Mouse (Mus musculus) urinary bladder, adult 18-20 months (tissue): ENCODE data around the gene Kiss1r.

Experiments used
- DNase-seq, 2 experiments: peaks; one replicate each; pipeline ENCODE4 v3.0.0; 2022; ENCODE audit warnings: low spot score in 2 of 2, mixed read lengths in 2 of 2

The Kiss1r gene

DNA sequence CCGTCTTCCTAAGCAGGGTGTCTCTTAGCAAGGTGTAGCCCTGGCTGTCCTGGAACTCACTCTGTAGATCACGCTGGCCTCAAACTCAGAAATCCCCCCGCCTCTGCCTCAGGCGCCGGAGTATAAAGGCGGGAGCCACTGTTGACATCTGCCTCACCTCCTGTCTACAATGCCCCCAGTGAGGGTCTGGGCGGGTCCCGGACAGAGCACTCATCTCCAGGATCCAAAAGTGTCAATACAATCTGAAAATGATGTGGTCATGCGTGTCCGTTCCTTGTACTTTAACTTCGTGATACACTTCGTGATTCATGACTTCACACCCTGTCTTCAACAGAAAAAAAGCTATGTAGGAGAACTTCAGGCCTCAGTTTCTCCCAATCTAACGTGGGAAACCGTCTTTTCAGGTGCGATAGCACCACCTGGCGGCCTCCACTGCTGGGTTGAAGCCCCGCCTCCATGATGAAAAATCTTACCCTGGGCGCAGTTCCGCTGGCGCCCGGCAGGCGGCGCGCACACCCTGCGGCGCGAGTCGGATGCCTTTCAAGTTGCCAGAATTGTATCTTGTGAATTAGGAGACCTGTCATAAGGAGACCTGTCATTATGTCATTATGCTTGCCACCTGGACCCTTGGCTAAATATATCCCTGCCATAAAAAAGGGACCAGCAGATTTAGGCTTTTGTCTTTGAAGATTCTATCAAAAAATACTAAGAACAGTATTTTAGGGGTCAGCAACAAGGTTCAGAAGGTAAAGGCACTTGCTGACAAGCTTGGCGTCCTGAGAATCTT, 8.4 kb downstream of the Kiss1r start:
- DNase-seq: peak; percentile 84 to 95

DNA sequence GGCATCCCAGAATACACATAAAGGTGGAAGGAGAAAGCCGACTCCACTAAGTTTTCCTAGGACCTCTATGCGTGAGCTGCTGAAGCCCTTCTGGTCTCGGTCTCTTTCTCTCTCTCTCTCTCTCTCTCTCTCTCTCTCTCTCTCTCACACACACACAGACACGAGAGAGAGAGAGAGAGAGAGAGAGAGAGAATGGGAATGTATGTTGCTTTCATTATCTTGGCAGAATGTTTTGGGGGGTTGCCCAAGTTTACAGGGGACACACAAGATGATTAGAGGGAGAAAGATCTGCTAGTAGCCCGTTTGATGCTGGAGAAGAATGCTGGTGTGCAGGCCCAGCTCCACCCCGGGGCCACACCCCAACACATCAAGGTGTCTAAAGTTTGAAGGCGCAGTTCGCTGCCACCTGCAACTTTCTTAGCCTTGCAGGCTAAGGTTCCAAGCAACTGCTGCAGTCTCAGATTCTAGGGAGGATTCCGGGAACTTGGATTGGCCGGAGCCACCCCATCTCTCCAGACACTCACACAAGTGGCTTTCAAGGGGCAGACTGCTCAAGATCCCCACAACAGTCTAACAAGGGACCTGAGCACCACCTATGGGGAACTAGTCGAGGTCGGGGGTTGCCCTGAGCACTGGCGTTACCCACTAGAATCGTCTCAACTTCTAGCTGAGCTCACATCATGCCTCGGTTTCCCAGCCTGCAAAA, 9.2 kb downstream of the Kiss1r start:
- DNase-seq: no peak

GRCm38 (mm10) chr10:79926491-79927323, 9.9 kb downstream of the Kiss1r start, which contains the start of gene Arid3a:
TSS of gene Arid3a (plus strand) at chr10:79927043.
- DNase-seq: peak; percentile 89 to 92

DNA sequence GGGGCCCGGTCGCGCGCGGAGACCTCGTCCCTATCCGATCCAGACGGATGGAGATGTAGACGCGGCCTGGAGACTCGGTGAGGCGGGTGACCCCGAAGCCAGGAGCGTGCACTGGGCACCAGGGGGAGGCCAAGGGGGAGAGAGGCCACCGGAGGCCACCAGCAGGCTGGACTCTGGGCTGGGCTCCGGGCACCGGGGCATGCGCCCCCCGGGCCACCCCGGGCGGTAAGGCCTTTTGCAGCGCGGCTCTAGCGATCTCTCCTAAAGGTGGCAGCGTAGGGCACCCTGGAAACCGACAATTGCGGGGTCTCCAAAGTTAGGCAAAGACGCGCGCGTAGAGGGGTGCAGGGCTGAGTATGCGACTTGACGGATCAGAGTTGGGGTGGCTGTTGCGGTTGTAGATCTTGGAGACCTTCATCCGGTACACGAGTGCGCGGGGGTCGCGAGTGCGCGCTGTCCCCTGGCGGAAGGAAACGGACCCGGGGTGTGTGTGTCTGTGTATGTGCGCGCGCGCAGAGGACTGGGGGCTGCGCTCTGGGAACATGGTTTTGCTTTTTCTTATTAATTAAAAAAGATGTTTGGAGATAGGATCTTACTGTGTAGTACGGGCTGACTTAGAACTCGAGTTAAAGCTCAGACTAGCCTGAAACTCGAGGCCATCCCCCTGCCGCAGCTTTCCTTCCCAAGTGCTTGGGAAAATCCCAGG, 10.7 kb downstream of the Kiss1r start:
- DNase-seq: no peak

DNA sequence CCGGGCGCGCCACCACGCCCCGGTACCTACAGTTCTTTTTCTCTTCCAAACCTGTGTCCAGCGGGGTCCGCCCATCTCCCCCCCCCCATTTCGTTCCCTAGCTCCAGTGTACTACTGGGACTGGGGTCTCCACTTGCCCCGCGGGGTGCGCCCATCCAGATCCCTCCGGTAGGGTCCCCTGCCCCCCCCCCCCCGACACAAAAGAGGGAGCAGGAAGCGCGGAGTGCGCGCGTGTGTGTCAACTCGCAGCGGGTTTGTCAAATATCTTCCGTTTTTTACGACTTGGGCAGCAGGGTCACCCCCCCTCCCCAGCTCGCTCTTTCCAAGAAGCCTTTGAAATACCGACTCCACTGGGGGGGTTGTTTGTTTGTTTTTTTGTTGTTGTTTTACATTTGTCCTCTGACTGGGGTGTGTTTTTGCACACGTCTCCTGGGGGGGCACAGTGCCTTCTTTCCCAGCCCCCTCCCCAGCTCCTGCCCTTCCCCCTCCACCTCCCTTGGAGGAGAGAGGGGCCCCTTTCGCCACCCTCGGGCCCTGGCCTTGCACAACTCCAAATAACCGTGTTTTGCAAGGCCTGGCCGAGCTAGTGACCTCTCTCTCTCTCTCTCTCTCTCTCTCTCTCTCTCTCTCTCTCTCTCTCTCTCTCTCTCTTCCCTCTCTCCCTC, 11.4 kb downstream of the Kiss1r start:
- no peak for DNase-seq

GRCm38 (mm10) chr10:79928907-79929701, 12.3 kb downstream of the Kiss1r start:
- no peak for DNase-seq

GRCm38 (mm10) chr10:79929967-79930825, 13.4 kb downstream of the Kiss1r start:
- no peak for DNase-seq

DNA sequence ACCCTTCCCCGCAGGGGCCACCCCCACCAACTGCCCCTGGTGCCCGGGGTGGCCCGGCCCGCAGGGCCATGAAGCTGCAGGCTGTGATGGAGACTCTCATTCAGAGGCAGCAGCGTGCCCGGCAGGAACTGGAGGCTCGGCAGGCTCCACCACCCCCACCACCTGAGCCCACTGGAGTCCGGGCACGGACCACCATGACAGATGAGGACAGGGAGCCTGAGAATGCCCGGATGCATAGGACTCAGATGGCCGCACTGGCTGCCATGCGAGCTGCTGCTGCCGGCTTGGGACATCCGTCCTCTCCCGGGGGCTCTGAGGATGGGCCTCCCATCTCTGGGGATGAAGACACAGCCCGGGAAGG, 14.0 kb downstream of the Kiss1r start:
- DNase-seq: no peak

DNA sequence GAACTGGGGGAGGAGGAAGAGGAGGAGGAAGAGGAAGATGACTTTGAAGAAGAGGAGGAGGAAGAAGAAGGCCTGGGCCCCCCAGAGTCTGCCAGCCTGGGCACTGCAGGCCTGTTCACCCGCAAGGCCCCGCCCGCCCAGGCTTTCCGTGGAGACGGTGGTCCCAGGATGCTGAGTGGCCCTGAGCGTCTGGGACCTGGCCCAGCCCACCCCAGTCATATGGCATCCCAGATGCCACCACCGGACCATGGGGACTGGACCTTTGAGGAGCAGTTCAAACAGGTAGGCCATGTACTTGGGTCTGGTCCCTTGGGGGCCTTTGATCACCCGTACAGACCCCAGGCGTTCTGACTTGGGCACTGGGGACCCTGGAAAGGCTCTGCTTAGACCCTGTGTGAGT, 15.0 kb downstream of the Kiss1r start:
- no peak for DNase-seq

DNA sequence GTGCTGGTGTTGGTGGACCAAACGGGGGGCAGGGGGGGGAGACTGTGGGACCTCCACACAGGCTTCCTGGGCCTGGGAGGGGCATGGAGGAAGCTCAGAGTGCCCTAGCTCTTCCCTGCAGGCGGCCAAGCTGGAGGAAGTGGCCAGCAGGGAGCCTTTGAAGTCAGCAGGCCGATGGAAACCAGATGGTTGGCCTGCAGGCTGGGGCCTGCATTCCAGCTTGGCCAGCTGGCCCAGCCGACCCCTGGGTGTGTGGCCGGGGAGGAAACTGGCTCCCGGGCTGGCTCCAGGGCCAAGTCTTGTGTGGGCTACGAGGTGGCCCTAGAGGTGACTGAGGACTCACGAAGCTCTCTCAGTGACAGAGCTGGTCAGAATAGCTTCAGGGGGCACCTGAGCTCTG, 16.0 kb downstream of the Kiss1r start:
- DNase-seq: peak in 1 of 2 experiments; percentile 66

DNA sequence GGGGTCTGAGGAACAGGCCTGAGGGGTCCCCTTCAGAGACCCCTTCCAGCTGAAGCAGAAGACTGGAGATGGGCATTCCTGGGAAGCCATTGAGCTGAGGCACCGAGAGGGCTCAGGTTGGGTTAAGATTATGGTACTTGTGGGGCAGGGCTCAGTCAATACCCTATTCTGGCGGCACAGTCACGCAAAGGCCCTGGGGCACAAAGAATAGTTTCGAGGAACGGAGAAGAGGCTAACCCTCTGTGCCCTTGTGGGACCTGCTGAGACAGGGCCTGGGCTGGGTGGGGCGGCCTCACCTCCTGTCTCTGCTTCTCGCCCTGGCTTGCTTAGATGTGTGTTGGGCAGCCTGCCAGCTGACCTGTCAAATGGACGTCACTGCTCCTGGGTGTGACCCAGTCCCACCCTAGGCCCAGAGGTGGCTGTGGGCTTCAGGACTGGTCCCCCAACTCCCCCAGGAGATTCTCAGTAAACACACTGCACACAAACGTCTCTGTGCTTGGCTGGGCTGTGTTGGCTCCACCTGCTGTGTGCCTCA, 16.4 kb downstream of the Kiss1r start:
- DNase-seq: peak in 1 of 2 experiments; percentile 53

DNA sequence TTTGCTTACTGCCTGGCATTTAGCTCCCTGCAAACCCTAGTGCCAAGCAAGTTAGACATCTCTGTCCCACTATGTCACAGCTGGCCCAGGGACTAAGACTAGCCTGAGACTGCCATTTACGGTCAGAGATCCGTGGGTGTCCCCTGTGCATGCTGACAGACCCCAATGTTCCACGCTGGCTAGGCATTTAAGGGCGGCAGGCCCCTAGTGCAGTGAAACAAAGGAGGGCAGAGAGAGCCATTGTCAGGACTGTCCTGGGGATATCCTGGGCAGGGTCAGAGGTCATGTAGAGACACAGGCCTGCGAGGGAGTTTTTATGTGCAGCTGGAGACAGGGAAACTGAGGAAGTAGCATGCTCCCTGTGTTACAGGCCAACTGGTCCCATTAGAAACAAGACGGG, 17.1 kb downstream of the Kiss1r start:
- no peak for DNase-seq

DNA sequence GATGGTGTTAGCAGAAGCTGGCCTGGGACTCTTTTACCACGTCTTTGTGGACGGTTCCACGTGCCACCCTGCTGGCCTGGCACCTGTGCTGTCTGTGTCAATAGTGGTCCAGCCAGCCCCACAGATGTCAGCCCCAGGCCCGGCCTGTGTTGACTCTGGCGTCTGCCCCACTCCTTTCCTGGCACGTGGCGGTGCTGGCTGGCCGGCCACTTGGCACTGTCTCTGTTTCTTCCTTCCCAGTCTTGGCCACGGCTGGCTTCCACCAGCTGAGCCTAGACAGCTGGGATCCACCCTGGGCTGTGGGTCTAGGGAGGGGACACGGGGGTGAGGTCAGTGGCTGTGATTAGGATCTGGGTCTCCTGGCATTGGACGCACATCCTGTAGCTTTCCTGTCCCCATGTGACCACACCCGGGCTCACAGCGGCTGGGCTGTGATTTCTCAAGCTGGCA, 17.5 kb downstream of the Kiss1r start:
- DNase-seq: peak in 1 of 2 experiments; percentile 77

DNA sequence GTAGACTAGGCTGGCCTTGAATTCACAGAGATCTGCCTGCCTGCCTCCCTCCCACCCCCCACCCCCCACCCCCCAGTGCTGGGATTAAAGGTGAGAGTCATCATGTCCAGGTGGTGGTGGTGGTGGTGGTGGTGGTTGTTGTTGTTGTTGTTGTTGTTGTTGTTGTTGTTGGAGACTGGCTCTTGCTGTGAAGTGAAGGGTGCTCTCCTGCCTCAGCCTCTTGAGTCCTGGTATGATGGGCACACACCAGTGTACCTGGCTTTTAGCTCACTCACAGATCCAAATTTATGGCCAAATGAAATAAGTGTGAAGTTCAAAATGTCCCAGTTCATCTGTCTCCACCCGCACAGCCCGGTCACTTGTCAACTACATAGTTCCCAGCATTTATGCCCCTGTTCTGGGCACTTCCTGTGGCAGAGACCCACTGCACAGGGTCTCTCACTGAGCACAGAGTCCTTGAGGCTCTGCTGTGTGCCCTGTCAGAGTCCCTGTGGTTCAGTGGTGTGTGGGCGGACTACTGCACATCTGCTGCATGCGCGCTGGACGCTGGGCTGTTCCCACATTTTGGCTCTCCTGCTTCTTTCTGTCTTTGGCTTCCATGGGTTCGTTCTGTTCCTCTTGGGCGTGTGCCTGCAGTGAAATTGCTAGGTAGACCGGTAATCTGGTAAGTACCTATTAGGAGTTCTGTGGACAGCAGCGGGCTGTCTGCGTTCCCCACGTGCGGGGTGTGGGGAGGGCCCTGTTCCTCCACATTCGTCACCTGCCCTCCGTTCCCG, 18.2 kb downstream of the Kiss1r start:
- no peak for DNase-seq

DNA sequence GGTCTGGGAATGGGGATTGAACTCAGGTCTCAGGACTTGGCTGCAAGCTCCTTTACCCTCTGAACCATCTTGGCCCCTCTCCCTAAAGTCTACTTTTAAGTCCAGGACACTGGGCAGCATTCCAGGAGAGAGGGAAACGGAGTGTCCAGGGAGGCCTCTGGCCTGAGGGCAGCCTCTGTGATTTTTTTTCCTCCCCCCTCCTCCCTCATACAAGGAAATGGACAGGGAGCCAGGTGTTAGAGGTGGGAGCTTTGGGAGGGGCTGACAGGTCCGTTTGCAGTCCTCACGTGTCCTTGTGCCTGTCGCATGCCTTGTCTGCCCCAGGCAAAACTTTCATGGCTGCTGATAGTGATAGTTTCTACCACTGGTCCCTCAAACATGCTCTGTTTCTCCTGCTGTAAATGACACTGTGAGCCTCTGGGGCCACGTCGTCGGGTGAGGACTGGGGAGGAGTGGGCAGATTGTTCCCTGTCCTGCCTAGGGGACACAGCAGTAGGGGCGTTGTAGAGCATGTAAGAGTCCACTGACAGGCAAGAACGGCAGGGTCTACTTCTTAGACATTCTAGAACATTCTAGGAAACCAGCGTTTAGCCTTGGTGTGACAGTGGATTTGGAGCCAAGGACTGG, 19.6 kb downstream of the Kiss1r start:
- DNase-seq: no peak

- peak; percentile 84 to 86 for DNase-seq
These were observed 20.2 kb downstream of the Kiss1r start for GRCm38 (mm10) chr10:79936911-79937441.

- no peak for DNase-seq
These were observed 21.2 kb downstream of the Kiss1r start for GRCm38 (mm10) chr10:79937775-79938526.
